Mouse (Mus musculus) limb, embryonic 15.5 days (tissue): ENCODE data around the gene Fhl2. TPM values are rescaled to one million over a fixed set of nuclear protein-coding genes. Genes with fewer than 3 reads are reported as not detected.
"Not testable (repeated sequence)": the region's sequence is repeated elsewhere in the genome, so short reads cannot be mapped to it uniquely, and the experiment has no call there.

Experiments
- ATAC-seq: fragments of 200-750 bp; cut with Nextera tagmentation; 2 replicates; pipeline ENCODE4 v1.8.0; 2017; ENCODE audit warnings: low read depth, moderate TSS enrichment; ENCODE audit not compliant: insufficient number of reproducible peaks, low FRiP score, low TSS enrichment
- H3K27ac ChIP-seq: fragments of 300-500 bp; sonication (generic); 2 replicates; pipeline ENCODE4 v1.5.1; 2015; ENCODE audit warnings: moderate library complexity, mild to moderate bottlenecking, inconsistent platforms
- H3K27me3 ChIP-seq: fragments of 300-500 bp; sonication (generic); 2 replicates; pipeline ENCODE4 v1.6.1; 2015; ENCODE audit warnings: inconsistent platforms
- H3K36me3 ChIP-seq: fragments of 300-500 bp; sonication (generic); 2 replicates; pipeline ENCODE4 v1.6.1; 2015; ENCODE audit warnings: inconsistent platforms
- H3K4me1 ChIP-seq: fragments of 300-500 bp; sonication (generic); 2 replicates; pipeline ENCODE4 v1.6.1; 2015; ENCODE audit warnings: inconsistent platforms
- H3K4me2 ChIP-seq: fragments of 300-500 bp; sonication (generic); 2 replicates; pipeline ENCODE4 v1.6.1; 2015; ENCODE audit warnings: mild to moderate bottlenecking, inconsistent platforms
- H3K4me3 ChIP-seq: fragments of 300-500 bp; sonication (generic); 2 replicates; pipeline ENCODE4 v1.5.1; 2015; ENCODE audit warnings: mild to moderate bottlenecking, inconsistent platforms
- H3K9ac ChIP-seq: fragments of 300-500 bp; sonication (generic); 2 replicates; pipeline ENCODE4 v1.6.1; 2015; ENCODE audit warnings: inconsistent platforms
- H3K9me3 ChIP-seq: fragments of 300-500 bp; sonication (generic); 2 replicates; pipeline ENCODE4 v1.6.1; 2016; ENCODE audit warnings: inconsistent platforms
- WGBS: fragments of 180-500 bp; shearing (Covaris S2); methylation state at CpG from one replicate; pipeline ENCODE4 v1.1.7; 2015; 5-methylcytosine and 5-hydroxymethylcytosine counted together
- polyA plus RNA-seq: library from polyadenylated mRNA; unstranded; fragments of >200 nt; fragmentation: Nextera tagmentation; extraction: Ambion mirVana; gene quantifications from 2 replicates; pipeline ENCODE4 v1.2.1, GENCODE M21; 2015

Fhl2 gene
- polyA plus RNA-seq, 1 experiment from 2014 or later = 24.7 TPM

DNA sequence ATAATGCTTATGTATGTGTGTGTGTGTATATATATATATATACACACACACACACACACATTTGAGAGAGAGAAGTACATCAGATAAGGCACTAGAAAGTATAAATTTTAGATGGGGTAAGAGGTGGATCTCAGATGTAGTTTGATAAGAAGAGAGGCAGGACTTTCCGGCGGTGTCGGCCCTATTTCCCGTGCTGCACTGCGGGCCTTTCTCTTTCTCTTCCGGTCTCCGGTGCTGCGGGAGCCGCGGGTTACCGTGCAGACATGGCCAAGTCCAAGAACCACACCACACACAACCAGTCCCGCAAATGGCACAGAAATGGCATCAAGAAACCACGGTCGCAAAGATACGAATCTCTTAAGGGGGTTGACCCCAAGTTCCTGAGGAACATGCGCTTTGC, 7.9 kb downstream of the Fhl2 start:
- H3K4me3 ChIP-seq, H3K4me1 ChIP-seq: not testable (repeated sequence)

DNA sequence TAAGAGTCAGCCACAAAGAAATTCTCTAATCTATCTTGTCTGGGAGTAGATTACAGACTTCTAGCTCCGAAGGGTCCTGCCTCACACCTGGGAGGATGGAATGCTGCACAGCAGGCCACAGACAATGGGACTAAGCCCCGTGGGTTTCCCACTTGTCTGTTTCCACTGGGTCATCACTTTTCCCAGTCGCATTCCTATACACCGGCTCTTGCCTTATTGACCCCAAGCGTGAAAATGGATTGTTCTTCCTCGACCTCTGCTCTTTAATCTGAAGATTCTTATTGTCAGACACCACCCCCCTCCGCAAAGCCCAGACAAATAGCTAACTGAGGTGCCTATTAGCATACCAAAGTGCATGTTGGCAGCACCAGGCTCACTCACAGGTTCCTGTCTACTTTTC, 10.4 kb downstream of the Fhl2 start:
- no peaks in the 10 kb centered on the region for H3K27me3 ChIP-seq

More for the DNA sequence above, 7.9 kb downstream of the Fhl2 start:
- not testable (repeated sequence) for H3K9ac ChIP-seq, H3K27me3 ChIP-seq, H3K9me3 ChIP-seq, ATAC-seq, H3K36me3 ChIP-seq, H3K27ac ChIP-seq, H3K4me2 ChIP-seq
- WGBS = 94% methylated on average over 13 of the region's 16 CpGs

DNA sequence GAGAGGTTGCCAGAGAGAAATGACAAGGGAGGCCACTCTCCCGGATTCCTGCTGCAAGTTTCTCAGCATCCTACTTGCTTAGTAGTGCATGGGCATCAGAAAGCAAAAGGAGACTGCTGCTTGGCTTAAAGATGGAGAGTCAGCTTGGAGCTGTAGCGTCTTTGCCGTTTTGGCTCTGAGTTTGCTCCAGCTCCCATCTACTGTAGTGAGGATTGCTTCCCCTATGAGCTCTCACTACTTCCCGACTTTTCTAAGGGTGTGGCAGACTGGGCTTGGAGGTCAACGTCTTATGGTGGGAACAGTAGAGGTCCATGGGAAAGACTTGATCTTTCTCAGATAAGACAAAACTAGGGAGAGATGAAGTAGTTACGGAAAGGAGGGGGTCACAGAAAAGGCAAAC, 15.9 kb downstream of the Fhl2 start:
- 82% methylated on average over 6 of the region's 6 CpGs for WGBS
- Histone ChIP-seq H3K9me3 (no peaks in the 10 kb centered on the region), H3K9ac (no peak overlapping the region), H3K4me1 (no peaks in the 10 kb centered on the region), H3K36me3 (no peaks in the 10 kb centered on the region), H3K27me3 (no peaks in the 10 kb centered on the region), H3K4me2 (no peak overlapping the region), H3K27ac (no peak overlapping the region), H3K4me3 (no peak overlapping the region)
- no peak for ATAC-seq

More for the DNA sequence above, 10.4 kb downstream of the Fhl2 start:
- H3K4me3 ChIP-seq = no peak overlapping the region
- no peaks in the 10 kb centered on the region for H3K36me3 ChIP-seq
- H3K4me1 ChIP-seq = no peaks in the 10 kb centered on the region
- no peak for ATAC-seq
- 37% methylated on average over 7 of the region's 7 CpGs for WGBS
- no peak overlapping the region for H3K27ac ChIP-seq
- H3K9me3 ChIP-seq = no peaks in the 10 kb centered on the region
- H3K4me2 ChIP-seq = no peak overlapping the region
- H3K9ac ChIP-seq = no peak overlapping the region

DNA sequence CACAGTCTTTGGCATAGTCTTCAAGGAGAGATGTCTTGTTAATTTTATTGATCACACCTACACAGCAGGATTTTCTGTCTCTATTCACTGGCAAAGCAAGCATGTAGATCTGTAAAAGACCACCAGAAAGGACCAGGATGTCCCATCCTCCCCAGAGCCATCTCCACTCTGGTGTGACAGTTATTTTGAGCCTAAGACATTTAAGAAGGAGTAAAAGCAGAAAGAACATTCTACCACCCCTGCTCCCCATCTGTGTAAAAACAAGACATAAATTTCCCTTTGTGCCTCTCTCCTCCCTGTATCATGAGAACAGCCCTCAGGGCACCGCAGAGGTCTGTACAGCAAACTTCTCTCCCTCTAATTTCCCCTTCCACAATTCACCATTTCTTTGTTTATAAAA, 18.0 kb downstream of the Fhl2 start:
- H3K4me2 ChIP-seq = no peak overlapping the region
- no peaks in the 10 kb centered on the region for H3K27me3 ChIP-seq
- no peak overlapping the region for H3K27ac ChIP-seq
- WGBS = 90% methylated on average over 1 of the region's 1 CpGs
- no peaks in the 10 kb centered on the region for H3K9me3 ChIP-seq
- H3K4me3 ChIP-seq = no peak overlapping the region
- H3K36me3 ChIP-seq = no peaks in the 10 kb centered on the region
- H3K9ac ChIP-seq = no peak overlapping the region
- no peaks in the 10 kb centered on the region for H3K4me1 ChIP-seq
- ATAC-seq = no peak

DNA sequence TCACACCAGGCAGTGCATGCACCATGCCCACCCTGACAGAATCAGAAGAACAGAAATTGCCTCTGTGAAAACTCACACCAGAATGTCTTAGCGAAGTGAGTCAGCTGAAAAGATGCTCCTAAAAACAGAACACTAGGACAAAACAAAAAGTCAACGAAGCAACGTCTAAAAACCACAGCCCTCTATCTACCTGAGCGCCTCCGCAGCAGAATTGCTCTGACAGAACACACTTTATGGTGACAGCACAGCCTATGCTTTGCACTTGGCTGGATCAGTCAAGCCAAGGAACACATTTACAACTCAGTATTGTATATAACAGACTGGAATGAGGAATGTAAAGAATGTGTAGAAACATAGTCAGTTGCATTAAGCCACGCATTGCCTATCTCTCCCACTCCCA, 18.4 kb downstream of the Fhl2 start:
- Histone ChIP-seq H3K9ac (no peak overlapping the region), H3K27ac (no peak overlapping the region), H3K4me3 (no peak overlapping the region), H3K9me3 (no peaks in the 10 kb centered on the region), H3K4me1 (no peaks in the 10 kb centered on the region), H3K36me3 (no peaks in the 10 kb centered on the region), H3K27me3 (no peaks in the 10 kb centered on the region), H3K4me2 (no peak overlapping the region)
- WGBS = 68% methylated on average over 6 of the region's 6 CpGs
- no peak for ATAC-seq

DNA sequence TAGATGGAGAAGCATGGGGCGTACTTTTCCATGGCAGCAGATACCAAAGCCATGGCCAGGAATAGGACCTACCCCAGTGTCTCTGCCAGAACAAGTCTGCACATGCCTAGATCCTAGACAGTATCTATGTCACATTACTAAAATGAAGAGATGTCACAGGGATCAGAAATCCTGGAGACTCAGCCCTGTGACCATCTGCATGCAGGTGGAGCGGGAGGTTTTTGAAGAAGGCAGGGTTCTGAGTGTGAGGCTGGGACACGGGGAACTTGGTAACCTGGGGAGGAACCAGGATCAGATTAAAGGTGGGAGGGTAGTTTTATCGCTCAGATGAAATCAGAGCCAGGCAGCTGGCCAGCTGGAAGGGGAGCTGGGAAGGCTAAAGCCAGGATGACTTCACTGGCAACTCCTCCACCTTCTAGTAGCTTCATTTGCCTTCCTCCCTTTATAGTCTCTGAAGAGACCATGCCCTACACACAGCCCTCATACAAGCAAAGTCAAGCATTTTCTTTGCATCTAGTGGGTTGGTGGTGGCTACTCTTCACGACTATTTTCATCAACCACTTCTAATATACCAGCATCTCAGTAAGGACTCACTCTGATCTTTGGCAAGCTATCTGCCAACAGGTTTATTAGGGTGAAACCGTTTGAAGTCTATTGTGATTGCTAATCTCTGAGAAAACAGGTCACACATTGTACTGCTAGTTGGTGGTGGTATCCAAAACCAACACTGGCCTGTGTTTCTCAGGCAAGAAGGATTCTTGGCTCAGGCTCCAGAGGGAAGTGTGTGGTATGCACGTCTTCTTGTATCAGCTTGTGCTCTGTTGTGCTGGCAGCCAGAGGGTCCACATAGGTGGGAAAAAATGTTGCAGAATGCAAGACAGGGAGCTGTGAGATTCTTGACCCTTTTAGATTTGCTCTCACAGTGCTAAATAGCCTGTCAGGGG, 23.2 kb downstream of the Fhl2 start:
- Histone ChIP-seq H3K27ac (no peak overlapping the region), H3K36me3 (no peaks in the 10 kb centered on the region), H3K4me2 (no peak overlapping the region), H3K9ac (no peak overlapping the region), H3K4me1 (peaks cover 9% of the 10 kb centered on the region), H3K9me3 (no peaks in the 10 kb centered on the region), H3K4me3 (no peak overlapping the region), H3K27me3 (no peaks in the 10 kb centered on the region)
- 60% methylated on average over 7 of the region's 7 CpGs for WGBS
- ATAC-seq = no peak

DNA sequence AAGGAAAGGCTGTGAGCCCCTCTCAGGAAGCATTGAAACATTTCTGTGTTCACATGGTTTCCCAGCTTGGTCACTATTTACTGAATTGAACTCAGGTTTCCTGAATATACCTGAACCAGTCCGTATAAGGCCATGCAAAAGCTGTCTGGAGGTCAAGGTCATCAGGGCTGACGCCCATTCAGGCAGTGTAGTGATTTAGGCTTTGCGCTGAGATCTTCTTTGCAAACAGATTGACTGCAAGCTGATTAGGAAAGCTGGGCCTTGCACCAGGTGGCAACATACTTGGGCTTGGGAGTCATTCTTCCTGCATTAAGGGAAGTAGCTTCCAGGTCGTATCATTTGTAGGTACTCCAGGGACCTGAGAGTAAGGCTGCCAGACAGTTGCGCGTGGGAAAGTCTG, 25.0 kb downstream of the Fhl2 start:
- H3K36me3 ChIP-seq = no peaks in the 10 kb centered on the region
- no peak overlapping the region for H3K4me3 ChIP-seq
- no peaks in the 10 kb centered on the region for H3K27me3 ChIP-seq
- no peak overlapping the region for H3K27ac ChIP-seq
- 79% methylated on average over 6 of the region's 6 CpGs for WGBS
- peaks cover 14% of the 10 kb centered on the region for H3K4me1 ChIP-seq
- H3K4me2 ChIP-seq = no peak overlapping the region
- H3K9me3 ChIP-seq = no peaks in the 10 kb centered on the region
- H3K9ac ChIP-seq = no peak overlapping the region
- ATAC-seq = no peak

DNA sequence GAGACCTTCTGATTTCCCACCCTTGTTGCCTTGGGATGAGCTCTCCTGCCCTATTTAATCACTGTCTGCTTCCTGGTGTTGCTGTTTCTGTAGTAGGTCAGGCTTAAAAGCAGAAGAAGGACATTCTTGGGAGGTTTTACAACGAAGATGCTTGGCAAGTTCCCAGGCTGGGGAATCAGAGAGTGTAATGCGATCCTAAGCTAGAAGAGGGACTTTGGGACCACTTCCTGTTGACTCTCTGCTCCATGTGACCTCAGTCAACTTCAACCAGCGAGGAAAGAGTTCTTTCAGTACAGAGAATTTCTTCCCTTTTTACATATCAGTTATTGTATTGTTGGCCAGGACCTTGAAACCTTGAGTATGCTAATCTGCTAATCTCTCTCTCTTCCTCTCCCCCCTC, 25.7 kb downstream of the Fhl2 start:
- ATAC-seq = no peak

DNA sequence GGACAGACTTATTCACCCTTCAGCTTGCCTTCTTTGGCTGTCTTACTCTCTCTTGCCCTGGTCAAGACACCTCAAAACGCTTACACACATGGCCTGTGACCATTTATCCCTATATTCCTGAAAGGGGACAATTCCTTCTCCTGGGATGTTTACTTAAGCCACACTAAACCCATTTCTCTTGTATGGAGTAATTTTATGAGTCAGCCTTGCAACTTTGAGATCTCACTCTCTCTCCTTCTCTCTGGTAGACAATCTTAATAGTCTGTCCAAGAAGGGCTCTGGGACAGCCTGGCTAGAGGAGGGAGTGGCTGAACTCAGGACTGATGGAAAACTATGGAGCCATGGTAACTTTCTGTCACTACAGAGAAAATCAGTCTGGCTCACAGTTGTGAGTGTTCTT, 27.1 kb downstream of the Fhl2 start:
- Histone ChIP-seq H3K4me1 (peaks cover 14% of the 10 kb centered on the region), H3K4me3 (no peak overlapping the region), H3K27ac (0 out of 2 replicates have a peak overlapping the region, but pooled peaks have one; percentile 47), H3K27me3 (0 out of 2 replicates have a peak, but pooled peaks cover 2% of the 10 kb centered on the region), H3K36me3 (no peaks in the 10 kb centered on the region), H3K4me2 (no peak overlapping the region), H3K9me3 (no peaks in the 10 kb centered on the region), H3K9ac (no peak overlapping the region)
- ATAC-seq = no peak
- 79% methylated on average over 1 of the region's 1 CpGs for WGBS

More for the DNA sequence above, 25.7 kb downstream of the Fhl2 start:
- Histone ChIP-seq H3K9ac (no peak overlapping the region), H3K36me3 (no peaks in the 10 kb centered on the region), H3K27ac (no peak overlapping the region), H3K9me3 (no peaks in the 10 kb centered on the region), H3K4me3 (no peak overlapping the region), H3K4me2 (no peak overlapping the region), H3K4me1 (peaks cover 14% of the 10 kb centered on the region), H3K27me3 (no peaks in the 10 kb centered on the region)
- WGBS = 25% methylated on average over 3 of the region's 3 CpGs

DNA sequence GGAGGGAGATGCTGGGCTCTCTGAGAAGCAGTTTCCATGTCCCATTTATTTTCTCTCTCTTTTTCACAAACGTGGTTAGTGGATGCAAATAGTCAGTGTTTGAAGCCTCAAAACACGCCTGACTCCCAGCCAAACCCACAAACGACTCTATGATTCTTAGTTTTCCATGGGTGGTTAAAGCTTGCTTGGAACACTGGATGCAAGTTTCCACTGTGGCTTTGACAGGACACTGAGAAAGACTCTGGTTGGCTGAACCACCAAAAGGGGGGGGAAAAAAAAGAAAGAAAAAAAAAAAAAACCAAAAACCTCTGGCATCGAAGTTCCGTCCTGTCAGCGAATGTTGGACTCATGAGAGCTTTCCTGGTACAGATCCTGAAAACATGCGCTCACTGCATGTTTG, 27.6 kb downstream of the Fhl2 start:
- 0 out of 2 replicates have a peak, but pooled peaks cover 4% of the 10 kb centered on the region for H3K27me3 ChIP-seq
- peak; percentile 54; the same call in 1 of the 2 replicates for ATAC-seq
- no peaks in the 10 kb centered on the region for H3K36me3 ChIP-seq
- H3K27ac ChIP-seq = peak overlapping the region; percentile 47; the same call in 1 of the 2 replicates
- H3K4me1 ChIP-seq = peaks cover 14% of the 10 kb centered on the region
- no peak overlapping the region for H3K9ac ChIP-seq
- no peaks in the 10 kb centered on the region for H3K9me3 ChIP-seq
- no peak overlapping the region for H3K4me2 ChIP-seq
- WGBS = 63% methylated on average over 7 of the region's 7 CpGs
- H3K4me3 ChIP-seq = no peak overlapping the region

DNA sequence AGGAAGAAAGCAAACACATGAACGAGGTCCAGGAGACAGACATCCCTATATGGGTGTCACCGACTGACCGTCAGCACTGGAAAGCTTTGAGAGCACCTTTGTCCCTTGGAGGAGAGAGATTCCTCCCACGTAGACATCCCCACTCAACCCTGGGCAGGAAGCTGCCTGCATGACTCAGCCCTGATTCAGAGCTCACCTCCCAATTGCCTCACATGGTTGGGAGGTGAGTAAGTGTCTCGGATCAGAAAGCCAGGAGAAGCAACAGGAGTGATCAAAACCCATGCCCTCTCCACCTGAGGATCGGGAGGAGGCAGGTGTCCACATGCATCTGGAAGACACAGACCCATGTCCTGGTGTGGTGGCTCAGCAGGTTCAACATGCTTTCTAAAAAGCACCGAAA, 28.2 kb downstream of the Fhl2 start:
- Histone ChIP-seq H3K9ac (no peak overlapping the region), H3K9me3 (no peaks in the 10 kb centered on the region), H3K27me3 (0 out of 2 replicates have a peak, but pooled peaks cover 4% of the 10 kb centered on the region), H3K27ac (peak overlapping the region; percentile 17; the same call in 1 of the 2 replicates), H3K4me1 (peaks cover 18% of the 10 kb centered on the region), H3K4me2 (no peak overlapping the region), H3K36me3 (no peaks in the 10 kb centered on the region), H3K4me3 (no peak overlapping the region)
- ATAC-seq = no peak
- WGBS = 74% methylated on average over 7 of the region's 7 CpGs

DNA sequence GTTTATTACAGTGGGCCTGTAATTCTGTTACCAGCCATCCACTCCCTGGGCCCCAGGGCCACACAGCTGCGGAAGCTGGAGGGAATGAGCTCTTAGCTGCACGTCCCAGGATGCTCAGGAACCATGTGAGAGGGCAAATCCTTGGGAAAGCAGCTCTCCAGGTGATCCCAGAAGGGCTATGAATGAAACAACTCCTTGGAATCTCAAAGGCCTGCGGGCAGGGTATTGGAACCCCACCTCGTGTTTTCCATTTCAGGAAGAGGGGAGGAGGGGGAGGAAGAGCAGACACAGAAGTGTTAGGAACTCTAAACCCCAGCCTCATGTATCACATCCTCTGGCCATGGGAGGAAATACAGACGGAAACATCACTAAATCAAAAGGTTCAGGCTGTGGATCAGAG, 28.8 kb downstream of the Fhl2 start:
- Histone ChIP-seq H3K4me3 (no peak overlapping the region), H3K27ac (no peak overlapping the region), H3K9me3 (no peaks in the 10 kb centered on the region), H3K4me2 (no peak overlapping the region), H3K9ac (no peak overlapping the region), H3K4me1 (peaks cover 21% of the 10 kb centered on the region), H3K36me3 (no peaks in the 10 kb centered on the region), H3K27me3 (0 out of 2 replicates have a peak, but pooled peaks cover 4% of the 10 kb centered on the region)
- 30% methylated on average over 5 of the region's 5 CpGs for WGBS
- no peak for ATAC-seq
